Mouse (Mus musculus) adrenal gland, postnatal 36 days (tissue): ENCODE data around the gene Tmem205. TPM values are rescaled to one million over a fixed set of nuclear protein-coding genes. Genes with fewer than 3 reads are reported as not detected.

ENCODE experiments used
- DNase-seq, 2 experiments: peaks; one replicate each; pipeline ENCODE4 v3.0.0; 2021; ENCODE audit warnings: mixed read lengths in 1 of 2
- long read RNA-seq, 2 experiments: library from polyadenylated mRNA; stranded (forward); transcript quantifications; one replicate each; pipeline ENCODE4 v2.0.0; 2021; ENCODE audit warnings: borderline sequencing depth in 2 of 2
- total RNA-seq, 2 experiments: library from RNA; stranded (reverse); gene quantifications; 2 replicates each; pipeline ENCODE4 v1.2.3; 2021

Tmem205 gene
- 100 to 1,000 TPM; 318 to 566 TPM for total RNA-seq
- long read RNA-seq, experiment 1, transcript Tmem205-205 (1 exons, 877 nt), result minor isoform, 19 of 657 reads
- long read RNA-seq, experiment 1, transcript Tmem205-201 (4 exons, 785 nt), result major isoform, 414 of 657 reads
- long read RNA-seq, experiment 1, transcript Tmem205-203 (4 exons, 879 nt), result minor isoform, 16 of 657 reads
- long read RNA-seq, experiment 1, partial matches to known transcripts, result 26 of 657 reads
- long read RNA-seq, experiment 1, other reads (novel, unspliced or antisense), result 175 of 657 reads
- long read RNA-seq, experiment 2, transcript Tmem205-201 (4 exons, 785 nt), result major isoform, 124 of 172 reads
- long read RNA-seq, experiment 2, partial matches to known transcripts, result 11 of 172 reads
- long read RNA-seq, experiment 2, other reads (novel, unspliced or antisense), result 27 of 172 reads

- peak; percentile 95 to 96 for DNase-seq
Observed at GRCm38 (mm10) chr9:21927208-21927753, at the start of gene Tmem205, which contains the start of gene Ccdc159. Gene Tmem205, minus strand, starts transcription at chr9:21927556. Gene Ccdc159, plus strand, starts transcription at chr9:21927471.

GRCm38 (mm10) chr9:21976626-21977175 is 49.3 kb upstream of the Tmem205 start:
- no peak for DNase-seq

- DNase-seq, result no peak
Observed at GRCm38 (mm10) chr9:21969304-21969703, 41.9 kb upstream of the Tmem205 start.

GRCm38 (mm10) chr9:21968883-21969282 is 41.5 kb upstream of the Tmem205 start:
- no peak for DNase-seq

- DNase-seq, result peak; percentile 37 to 73
Observed at GRCm38 (mm10) chr9:21963417-21963816, 36.1 kb upstream of the Tmem205 start, which contains the start of gene Epor. Gene Epor, minus strand, starts transcription at chr9:21963506.

- peak; percentile 66 to 72 for DNase-seq
Observed at GRCm38 (mm10) chr9:21962416-21963059, 35.2 kb upstream of the Tmem205 start.

GRCm38 (mm10) chr9:21962010-21962409 is 34.7 kb upstream of the Tmem205 start:
- no peak for DNase-seq

- peak in 1 of 2 experiments; percentile 33 for DNase-seq
Observed at GRCm38 (mm10) chr9:21961366-21961980, 34.1 kb upstream of the Tmem205 start.

GRCm38 (mm10) chr9:21960558-21961208 is 33.3 kb upstream of the Tmem205 start:
- DNase-seq, result peak; percentile 34 to 42

GRCm38 (mm10) chr9:21960135-21960534 is 32.8 kb upstream of the Tmem205 start:
- DNase-seq, result no peak

- no peak for DNase-seq
Observed at GRCm38 (mm10) chr9:21959244-21959643, 31.9 kb upstream of the Tmem205 start.

GRCm38 (mm10) chr9:21958372-21958771 is 31.0 kb upstream of the Tmem205 start:
- DNase-seq, result no peak

- peak; percentile 96 to 97 for DNase-seq
Observed at GRCm38 (mm10) chr9:21955570-21956281, 28.4 kb upstream of the Tmem205 start, which contains the start of gene Swsap1. Gene Swsap1, plus strand, starts transcription at chr9:21955755.

- no peak for DNase-seq
Observed at GRCm38 (mm10) chr9:21955225-21955569, 27.8 kb upstream of the Tmem205 start.

GRCm38 (mm10) chr9:21954635-21955034 is 27.3 kb upstream of the Tmem205 start:
- DNase-seq, result no peak

- no peak for DNase-seq
Observed at GRCm38 (mm10) chr9:21953600-21953999, 26.2 kb upstream of the Tmem205 start.

GRCm38 (mm10) chr9:21951977-21952376 is 24.6 kb upstream of the Tmem205 start:
- DNase-seq, result no peak

GRCm38 (mm10) chr9:21950322-21950721 is 23.0 kb upstream of the Tmem205 start:
- peak; percentile 75 to 76 for DNase-seq

GRCm38 (mm10) chr9:21948790-21949189 is 21.4 kb upstream of the Tmem205 start:
- DNase-seq, result no peak

GRCm38 (mm10) chr9:21948146-21948545 is 20.8 kb upstream of the Tmem205 start:
- no peak for DNase-seq
